Mouse (Mus musculus) G1E (cell line): ENCODE results near the gene Adgra3.

Experiments
- CTCF ChIP-seq: IDR thresholded peaks from 2 replicates; pipeline ENCODE4 v1.5.1; 2012; ENCODE audit warnings: low read depth, low read length, inconsistent platforms, mixed read lengths
- GATA1 ChIP-seq: IDR thresholded peaks from 2 replicates; pipeline ENCODE4 v1.6.1; 2012; ENCODE audit warnings: borderline replicate concordance, low read length, inconsistent platforms, mixed read lengths

GRCm38 (mm10) chr5:50043677-50044076 is 15.1 kb downstream of the Adgra3 start:
- no peak for TF ChIP-seq CTCF
- TF ChIP-seq GATA1, result no peak
